Mouse (Mus musculus) hindbrain, embryonic 14.5 days (tissue): ENCODE results near the gene Gstz1. TPM values are rescaled to one million over a fixed set of nuclear protein-coding genes. Genes with fewer than 3 reads are reported as not detected.
A peak's percentile ranks its signal among the peaks of the same experiment; 100 is the strongest.

Experiments used
- ATAC-seq: fragments of 200-750 bp; cut with Nextera tagmentation; 2 replicates; pipeline ENCODE4 v1.8.0; 2017; ENCODE audit warnings: moderate number of reproducible peaks, mild to moderate bottlenecking, moderate TSS enrichment, moderate library complexity; ENCODE audit not compliant: low FRiP score
- DNase-seq: peaks from one replicate; pipeline ENCODE4 v3.0.0-alpha.2; 2015; ENCODE audit warnings: low spot score
- H3K27ac ChIP-seq: fragments of 300-500 bp; sonication (generic); 2 replicates; pipeline ENCODE4 v1.5.1; 2014; ENCODE audit warnings: mild to moderate bottlenecking, moderate library complexity
- H3K27me3 ChIP-seq: fragments of 300-500 bp; sonication (generic); 2 replicates; pipeline ENCODE4 v1.6.1; 2014; ENCODE audit warnings: mild to moderate bottlenecking, low read length, mixed read lengths; ENCODE audit not compliant: control insufficient read depth, insufficient read depth
- H3K36me3 ChIP-seq: fragments of 300-500 bp; sonication (generic); replicated peaks from 2 replicates; pipeline ENCODE4 v1.6.1; 2014; ENCODE audit not compliant: control insufficient read depth, insufficient read depth
- H3K4me1 ChIP-seq: fragments of 300-500 bp; sonication (generic); replicated peaks from 2 replicates; pipeline ENCODE4 v1.6.1; 2014; ENCODE audit warnings: antibody characterized with exemption, low read length, mixed read lengths; ENCODE audit not compliant: control insufficient read depth, insufficient read depth
- H3K4me2 ChIP-seq: fragments of 300-500 bp; sonication (generic); replicated peaks from 2 replicates; pipeline ENCODE4 v1.6.1; 2014; ENCODE audit warnings: mild to moderate bottlenecking, moderate library complexity
- H3K4me3 ChIP-seq: fragments of 300-500 bp; sonication (generic); replicated peaks from 2 replicates; pipeline ENCODE4 v1.5.1; 2014; ENCODE audit warnings: mild to moderate bottlenecking, low read length
- H3K9ac ChIP-seq: fragments of 300-500 bp; sonication (generic); 2 replicates; pipeline ENCODE4 v1.6.1; 2014
- H3K9me3 ChIP-seq: fragments of 300-500 bp; sonication (generic); 2 replicates; pipeline ENCODE4 v1.6.1; 2016; ENCODE audit warnings: low read length; ENCODE audit not compliant: control insufficient read depth
- WGBS: fragments of 180-500 bp; shearing (Covaris S2); extraction: QIAGEN DNeasy Blood & Tissue Kit; methylation state at CpG from one replicate; pipeline ENCODE4 v1.1.7; 2014; 5-methylcytosine and 5-hydroxymethylcytosine counted together
- polyA plus RNA-seq: library from polyadenylated mRNA; unstranded; fragments of >200 nt; fragmentation: Nextera tagmentation; extraction: Ambion mirVana; gene quantifications from 2 replicates; pipeline ENCODE4 v1.2.1, GENCODE M21; 2014

Gene Gstz1
- polyA plus RNA-seq, 1 experiment from 2014 or later, result 31.9 TPM

- H3K9me3 ChIP-seq, result no peaks in the 10 kb centered on the region
Observed at GRCm38 (mm10) chr12:87131181-87131580, 15.8 kb upstream of the Gstz1 start.

DNA sequence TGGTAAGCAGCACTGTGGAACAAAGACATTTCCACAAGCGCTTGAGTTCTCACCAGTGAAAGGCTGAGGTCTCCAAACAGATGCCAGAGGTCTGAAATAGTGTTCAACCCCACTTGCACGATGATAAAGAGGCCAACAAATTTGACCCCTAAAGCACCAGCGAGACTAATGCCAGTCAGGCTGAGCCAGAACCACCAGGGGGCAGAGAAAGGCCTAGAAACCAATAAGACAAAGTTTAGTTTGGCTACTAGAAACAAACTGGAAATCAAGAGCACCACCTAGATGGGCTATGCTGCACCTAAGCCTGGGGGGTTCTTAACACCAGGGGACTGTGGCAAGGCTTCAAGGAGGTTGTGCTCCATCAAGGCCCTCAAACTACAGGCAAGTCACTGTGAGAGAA, 15.3 kb upstream of the Gstz1 start:
- Histone ChIP-seq H3K9me3 (no peaks in the 10 kb centered on the region), H3K4me3 (no peak overlapping the region), H3K4me2 (no peak overlapping the region), H3K9ac (no peak overlapping the region), H3K27me3 (no peaks in the 10 kb centered on the region), H3K4me1 (no peaks in the 10 kb centered on the region), H3K36me3 (peaks cover 66% of the 10 kb centered on the region), H3K27ac (no peak overlapping the region)
- peak; percentile 48 for DNase-seq
- ATAC-seq, result no peak
- 62% methylated on average over 3 of the region's 3 CpGs for WGBS

More at GRCm38 (mm10) chr12:87131181-87131580, 15.8 kb upstream of the Gstz1 start:
- no peak for ATAC-seq
- Histone ChIP-seq H3K27me3 (no peaks in the 10 kb centered on the region), H3K27ac (no peak overlapping the region), H3K36me3 (peaks cover 61% of the 10 kb centered on the region), H3K4me1 (no peaks in the 10 kb centered on the region), H3K4me2 (no peak overlapping the region), H3K9ac (no peak overlapping the region), H3K4me3 (no peak overlapping the region)
- WGBS, result 63% methylated on average over 2 of the region's 2 CpGs
- DNase-seq, result no peak

DNA sequence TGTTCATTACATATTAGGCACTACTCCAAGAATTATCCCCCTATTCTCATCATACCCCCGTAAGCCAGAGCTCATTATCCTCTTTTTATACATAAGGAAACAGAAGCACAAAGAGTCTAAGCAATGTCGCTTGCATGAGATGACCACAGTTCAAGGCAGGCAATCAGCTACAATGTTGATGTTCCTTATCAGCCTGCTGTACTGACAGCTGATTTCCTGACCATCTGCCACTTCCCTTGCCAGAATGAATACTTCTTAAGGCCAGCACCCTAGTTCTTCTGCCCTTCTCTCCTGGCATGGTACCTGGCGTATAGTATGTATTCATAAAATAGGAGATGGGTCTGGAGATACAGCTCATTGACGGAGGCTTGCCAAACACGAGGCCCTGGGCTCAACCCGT, 14.8 kb upstream of the Gstz1 start:
- Histone ChIP-seq H3K4me2 (no peak overlapping the region), H3K27me3 (no peaks in the 10 kb centered on the region), H3K27ac (no peak overlapping the region), H3K9me3 (no peaks in the 10 kb centered on the region), H3K4me1 (no peaks in the 10 kb centered on the region), H3K9ac (no peak overlapping the region), H3K36me3 (peaks cover 70% of the 10 kb centered on the region), H3K4me3 (no peak overlapping the region)
- 91% methylated on average over 6 of the region's 6 CpGs for WGBS
- no peak for ATAC-seq
- DNase-seq, result no peak

DNA sequence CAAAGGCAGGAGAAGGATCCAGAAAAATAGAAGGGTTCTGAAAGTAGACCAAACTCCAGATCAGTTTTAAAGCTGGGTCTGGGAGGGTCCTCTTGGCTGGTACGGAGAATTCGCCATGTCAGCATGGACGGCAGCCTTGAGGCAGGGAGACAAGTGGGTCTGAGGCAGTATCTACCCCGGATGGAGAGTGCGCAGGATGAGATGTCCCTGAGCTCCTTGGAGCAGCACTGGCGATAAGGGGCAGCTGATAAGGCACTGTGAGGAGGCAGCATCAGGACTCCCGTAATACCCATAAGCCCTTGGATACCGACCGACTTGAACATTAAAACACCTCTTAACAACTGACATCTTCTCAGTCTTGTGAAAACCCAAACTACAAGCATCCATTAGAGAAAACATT, 14.2 kb upstream of the Gstz1 start:
- Histone ChIP-seq H3K4me1 (peaks cover 2% of the 10 kb centered on the region; the same call in 1 of the 2 replicates), H3K9ac (no peak overlapping the region), H3K36me3 (peaks cover 69% of the 10 kb centered on the region), H3K27me3 (no peaks in the 10 kb centered on the region), H3K4me2 (no peak overlapping the region), H3K4me3 (no peak overlapping the region), H3K27ac (no peak overlapping the region), H3K9me3 (no peaks in the 10 kb centered on the region)
- no peak for ATAC-seq
- DNase-seq, result no peak
- WGBS, result 93% methylated on average over 9 of the region's 9 CpGs

DNA sequence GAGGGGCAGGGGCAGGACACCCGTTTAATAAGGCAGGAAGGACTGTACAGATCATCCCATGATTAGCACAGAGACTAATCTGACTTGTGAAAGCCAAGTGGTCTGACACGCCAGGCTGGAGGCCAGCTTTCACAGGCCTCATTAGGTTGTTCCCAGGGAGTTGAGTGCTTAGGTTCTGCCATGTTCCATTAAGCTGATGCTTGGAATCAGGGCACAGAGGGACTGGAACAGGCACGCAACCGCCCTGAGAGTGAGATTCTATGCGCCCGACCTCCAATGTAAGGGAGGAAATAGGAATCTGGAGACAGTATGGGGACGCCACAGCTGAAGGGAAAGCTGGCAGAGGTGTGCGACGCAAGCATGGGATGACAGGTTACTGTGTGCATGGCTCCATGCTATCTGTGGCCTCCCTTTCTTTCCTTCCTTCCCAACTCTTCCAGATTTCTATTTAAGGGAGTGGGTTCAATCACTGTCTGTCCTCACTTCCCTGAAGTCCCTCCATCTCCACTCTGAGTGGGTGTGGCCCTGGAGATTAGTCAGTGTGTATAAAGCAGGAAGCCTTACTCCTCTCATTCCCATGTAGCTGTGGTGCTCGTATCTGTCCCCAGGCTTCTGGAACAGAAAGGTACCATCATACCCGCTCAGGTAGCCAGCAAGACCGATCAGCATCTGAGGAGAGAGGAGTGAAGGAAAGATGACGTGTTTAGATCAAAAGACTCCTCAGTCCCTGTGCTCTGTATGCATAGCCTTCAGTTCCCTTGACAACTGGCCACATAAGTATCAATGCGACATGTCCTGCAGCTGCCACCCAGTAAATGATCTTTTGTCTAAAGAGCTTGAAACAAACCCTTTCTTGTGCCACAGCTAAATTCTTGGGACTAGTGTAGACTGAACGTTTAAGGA, 9.3 kb upstream of the Gstz1 start:
- Histone ChIP-seq H3K4me2 (no peak overlapping the region), H3K27ac (peak overlapping the region; percentile 51)
- WGBS, result 50% methylated on average over 15 of the region's 15 CpGs

DNA sequence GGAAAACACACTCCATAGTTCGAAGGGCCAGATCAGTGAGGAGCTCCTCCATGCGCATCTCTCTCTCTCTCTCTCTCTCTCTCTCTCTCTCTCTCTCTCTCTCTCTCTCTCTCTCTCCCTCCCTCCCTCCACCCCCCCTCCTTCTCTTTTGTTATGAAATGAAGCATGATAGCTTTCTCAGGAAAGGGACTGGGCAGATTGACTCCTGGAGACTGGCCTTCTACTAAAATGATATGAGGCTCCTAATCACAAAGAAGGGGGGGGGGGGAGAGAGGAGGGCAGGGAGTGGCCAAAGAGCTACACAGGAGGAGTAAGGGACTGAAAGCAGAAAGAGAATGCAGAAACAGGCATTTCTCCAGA, 8.6 kb upstream of the Gstz1 start:
- DNase-seq (no peak), ATAC-seq (no peak)
- peaks cover 9% of the 10 kb centered on the region for H3K4me1 ChIP-seq
- no peaks in the 10 kb centered on the region for H3K9me3 ChIP-seq
- H3K9ac ChIP-seq, result no peak overlapping the region
- H3K36me3 ChIP-seq, result peaks cover 33% of the 10 kb centered on the region
- H3K27me3 ChIP-seq, result no peaks in the 10 kb centered on the region
- H3K4me3 ChIP-seq, result no peak overlapping the region
- WGBS, result 31% methylated on average over 2 of the region's 2 CpGs
- H3K27ac ChIP-seq, result peak overlapping the region; percentile 51; the same call in 1 of the 2 replicates
- H3K4me2 ChIP-seq, result no peak overlapping the region

More for the DNA sequence above, 9.3 kb upstream of the Gstz1 start:
- DNase-seq (no peak), ATAC-seq (peak; percentile 74; the same call in 1 of the 2 replicates)
- no peaks in the 10 kb centered on the region for H3K27me3 ChIP-seq
- H3K36me3 ChIP-seq, result peaks cover 38% of the 10 kb centered on the region
- no peak overlapping the region for H3K9ac ChIP-seq
- H3K9me3 ChIP-seq, result no peaks in the 10 kb centered on the region
- peaks cover 9% of the 10 kb centered on the region for H3K4me1 ChIP-seq
- no peak overlapping the region for H3K4me3 ChIP-seq

GRCm38 (mm10) chr12:87138768-87139167, 8.2 kb upstream of the Gstz1 start:
- H3K4me3 ChIP-seq, result no peak overlapping the region
- DNase-seq, result no peak
- 41% methylated on average over 2 of the region's 2 CpGs for WGBS
- H3K4me2 ChIP-seq, result no peak overlapping the region
- H3K27me3 ChIP-seq, result no peaks in the 10 kb centered on the region
- peaks cover 29% of the 10 kb centered on the region for H3K36me3 ChIP-seq
- no peaks in the 10 kb centered on the region for H3K9me3 ChIP-seq
- no peak overlapping the region for H3K27ac ChIP-seq
- H3K9ac ChIP-seq, result no peak overlapping the region
- ATAC-seq, result no peak
- H3K4me1 ChIP-seq, result peaks cover 9% of the 10 kb centered on the region

DNA sequence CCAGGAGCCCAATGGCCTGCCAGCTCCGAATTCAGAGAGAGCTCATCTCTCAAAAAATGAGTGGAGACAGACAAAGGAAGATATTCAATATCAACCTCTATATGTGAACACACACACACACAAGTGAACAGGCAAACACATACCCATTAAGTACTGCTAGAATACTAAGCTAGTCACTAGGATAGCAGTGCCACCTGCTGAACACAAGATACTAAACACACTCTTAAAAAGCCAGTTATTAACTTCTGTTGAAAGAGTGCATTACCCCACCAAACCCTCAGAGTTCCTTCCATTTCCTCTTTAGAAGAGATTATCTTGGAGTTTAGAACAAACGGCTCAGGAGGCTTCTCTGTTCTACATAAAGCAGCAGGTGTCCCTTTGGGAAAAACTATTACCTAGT, 4.8 kb upstream of the Gstz1 start:
- no peaks in the 10 kb centered on the region for H3K27me3 ChIP-seq
- DNase-seq (no peak), ATAC-seq (no peak)
- H3K9me3 ChIP-seq, result no peaks in the 10 kb centered on the region
- H3K9ac ChIP-seq, result no peak overlapping the region
- no peak overlapping the region for H3K27ac ChIP-seq
- peaks cover 8% of the 10 kb centered on the region for H3K36me3 ChIP-seq
- H3K4me1 ChIP-seq, result peaks cover 17% of the 10 kb centered on the region
- H3K4me2 ChIP-seq, result no peak overlapping the region
- no peak overlapping the region for H3K4me3 ChIP-seq
- 84% methylated on average over 2 of the region's 2 CpGs for WGBS

GRCm38 (mm10) chr12:87147395-87148089, 577 bp downstream of the Gstz1 start, which contains the start of gene Pomt2:
Pomt2 (minus strand) TSS chr12:87147968.
- Histone ChIP-seq H3K36me3 (no peaks in the 10 kb centered on the region), H3K4me3 (peak within 1 kb of the TSS; percentile 84), H3K4me1 (peaks cover 14% of the 10 kb centered on the region), H3K9ac (peak within 1 kb of the TSS; percentile 76), H3K27me3 (no peaks in the 10 kb centered on the region), H3K4me2 (peak within 1 kb of the TSS; percentile 70), H3K27ac (peak within 1 kb of the TSS; percentile 97), H3K9me3 (0 out of 2 replicates have a peak, but pooled peaks cover 9% of the 10 kb centered on the region)
- under 1% methylated on average over 59 of the region's 61 CpGs for WGBS
- peak; percentile 95 for ATAC-seq
- peak; percentile 88 for DNase-seq
